8 mouse cellular contexts compared by ENCODE assay signal in the genomic region with DNA sequence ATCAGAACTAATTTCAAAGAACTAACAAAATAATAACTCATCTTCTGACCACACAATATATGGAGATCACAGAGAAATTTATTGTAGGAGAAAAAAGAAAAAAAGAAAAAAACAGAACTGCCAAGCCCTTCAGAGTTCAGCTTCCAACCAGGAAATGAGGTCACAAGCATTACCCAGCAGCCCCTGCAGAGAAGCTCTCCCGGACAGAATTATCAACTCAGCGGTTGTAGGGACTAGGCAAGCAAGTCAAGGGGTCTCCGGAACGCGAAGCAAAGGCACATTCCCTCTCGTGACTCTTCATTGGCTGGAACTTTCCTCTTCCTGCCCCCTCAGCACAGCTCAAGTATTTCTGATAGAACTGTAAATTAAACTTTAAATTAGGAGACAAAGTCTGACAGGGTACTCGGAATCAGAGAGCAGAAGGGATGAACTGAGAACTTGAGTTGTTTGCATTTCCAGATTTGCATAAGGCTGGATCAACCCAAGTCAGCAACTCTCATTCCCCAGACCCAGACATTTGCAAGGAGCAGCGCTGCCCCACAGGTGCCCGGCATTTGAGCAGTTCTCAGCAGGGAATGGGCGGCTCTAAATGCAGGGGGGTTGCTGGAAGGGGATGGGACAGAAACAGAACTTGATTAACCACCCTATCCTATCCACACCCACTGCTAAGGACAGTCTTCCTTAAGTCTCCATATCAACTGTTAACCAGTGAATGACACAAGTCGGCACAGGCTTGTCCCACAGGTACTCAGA. TPM values are rescaled to one million over a fixed set of nuclear protein-coding genes. Genes with fewer than 3 reads are reported as not detected.
DNase-seq lines count a peak whose midpoint lies in the region; ATAC-seq and TF ChIP-seq lines count a peak whose summit lies in the region.

No protein-coding gene starts in this region.

- no peak for TF ChIP-seq EP300 in lung, postnatal 0 days (IDR thresholded peaks at IDR 0.05)

- ATAC-seq in lung, postnatal 0 days: no peak
- no peak for ATAC-seq in forebrain, embryonic 12.5 days (ENCODE audit: low FRiP score)
- no peak for ATAC-seq in limb, embryonic 13.5 days (ENCODE audit: low FRiP score, low read depth)
- no peak for ATAC-seq in stomach, embryonic 16.5 days (ENCODE audit: insufficient read depth, low FRiP score)

- no peak for TF ChIP-seq CTCF in lung, postnatal 0 days (IDR thresholded peaks at IDR 0.05)

- H3K36me3 ChIP-seq in lung, postnatal 0 days (ENCODE audit: insufficient read depth, low read length): no peaks in the 10 kb centered on the region
- no peaks in the 10 kb centered on the region for H3K36me3 ChIP-seq in forebrain, embryonic 12.5 days (replicated peaks)
- no peaks in the 10 kb centered on the region for H3K36me3 ChIP-seq in limb, embryonic 13.5 days
- H3K36me3 ChIP-seq in stomach, embryonic 16.5 days (ENCODE audit: control insufficient read depth, insufficient read depth, low read length): no peaks in the 10 kb centered on the region

- no peak for DNase-seq in lung, postnatal 0 days (ENCODE audit: low spot score)
- DNase-seq in lung, postnatal 4 days: no peak
- no peak for DNase-seq in urinary bladder, postnatal 36 days (ENCODE audit: low spot score in 2 of 2)
- DNase-seq in thymus, postnatal 0 days (ENCODE audit: low spot score): no peak
- no peak for DNase-seq in urinary bladder, adult 2 months (ENCODE audit: low spot score)

- H3K9me3 ChIP-seq in lung, postnatal 0 days (ENCODE audit: low read length): no peaks in the 10 kb centered on the region
- H3K9me3 ChIP-seq in forebrain, embryonic 12.5 days: no peaks in the 10 kb centered on the region
- no peaks in the 10 kb centered on the region for H3K9me3 ChIP-seq in limb, embryonic 13.5 days
- H3K9me3 ChIP-seq in stomach, embryonic 16.5 days (replicated peaks; ENCODE audit: control insufficient read depth, low read length): no peaks in the 10 kb centered on the region

- 0 out of 2 replicates have a peak overlapping the region, but pooled peaks have one; percentile 59 for H3K4me2 ChIP-seq in lung, postnatal 0 days (replicated peaks; ENCODE audit: low read depth, low read length)
- H3K4me2 ChIP-seq in forebrain, embryonic 12.5 days: peak overlapping the region; percentile 90
- H3K4me2 ChIP-seq in limb, embryonic 13.5 days (replicated peaks): peak overlapping the region; percentile 70
- H3K4me2 ChIP-seq in stomach, embryonic 16.5 days (ENCODE audit: low read depth, low read length): peak overlapping the region; percentile 77

- 0 out of 2 replicates have a peak, but pooled peaks cover 11% of the 10 kb centered on the region for H3K27me3 ChIP-seq in lung, postnatal 0 days (replicated peaks; ENCODE audit: insufficient read depth, low read length)
- H3K27me3 ChIP-seq in forebrain, embryonic 12.5 days: peaks cover 70% of the 10 kb centered on the region
- peaks cover 95% of the 10 kb centered on the region for H3K27me3 ChIP-seq in limb, embryonic 13.5 days
- peaks cover 13% of the 10 kb centered on the region for H3K27me3 ChIP-seq in stomach, embryonic 16.5 days (ENCODE audit: control insufficient read depth, insufficient read depth, low read length)

- no peak overlapping the region for H3K9ac ChIP-seq in lung, postnatal 0 days (replicated peaks; ENCODE audit: low read depth)
- H3K9ac ChIP-seq in forebrain, embryonic 12.5 days: no peak overlapping the region
- no peak overlapping the region for H3K9ac ChIP-seq in limb, embryonic 13.5 days
- peak overlapping the region; percentile 72; the same call in 1 of the 2 replicates for H3K9ac ChIP-seq in stomach, embryonic 16.5 days (ENCODE audit: low read length)

- no peaks in the 10 kb centered on the region for H3K4me1 ChIP-seq in lung, postnatal 0 days (ENCODE audit: insufficient read depth, low read depth, low read length)
- peaks cover 19% of the 10 kb centered on the region for H3K4me1 ChIP-seq in forebrain, embryonic 12.5 days
- H3K4me1 ChIP-seq in limb, embryonic 13.5 days: peaks cover 10% of the 10 kb centered on the region
- peaks cover 8% of the 10 kb centered on the region for H3K4me1 ChIP-seq in stomach, embryonic 16.5 days (ENCODE audit: control insufficient read depth, insufficient read depth, low read length)

- no peak overlapping the region for H3K27ac ChIP-seq in lung, postnatal 0 days (ENCODE audit: low read length)
- no peak overlapping the region for H3K27ac ChIP-seq in forebrain, embryonic 12.5 days
- H3K27ac ChIP-seq in limb, embryonic 13.5 days: no peak overlapping the region
- peak overlapping the region; percentile 70 for H3K27ac ChIP-seq in stomach, embryonic 16.5 days (ENCODE audit: low read length)

- H3K4me3 ChIP-seq in lung, postnatal 0 days (ENCODE audit: low read depth, low read length): no peak overlapping the region
- peak overlapping the region; percentile 48; the same call in 1 of the 2 replicates for H3K4me3 ChIP-seq in forebrain, embryonic 12.5 days (replicated peaks)
- no peak overlapping the region for H3K4me3 ChIP-seq in limb, embryonic 13.5 days
- peak overlapping the region; percentile 45 for H3K4me3 ChIP-seq in stomach, embryonic 16.5 days (replicated peaks; ENCODE audit: low read length)

- WGBS in lung, postnatal 0 days: 10% methylated on average over 11 of the region's 11 CpGs
- 8% methylated on average over 11 of the region's 11 CpGs for WGBS in forebrain, embryonic 12.5 days
- WGBS in limb, embryonic 13.5 days: 5% methylated on average over 11 of the region's 11 CpGs
- WGBS in stomach, embryonic 16.5 days: 11% methylated on average over 11 of the region's 11 CpGs

RNA-seq across cellular contexts. Expression of a gene that starts 8.3 kb away (rescaled TPM):
- 0.42 and 0.82 TPM in 2 replicates for polyA plus RNA-seq in lung, postnatal 0 days (2015; fragmentation: Nextera tagmentation; extraction: Ambion mirVana)
- polyA plus RNA-seq in forebrain, embryonic 12.5 days (2016; fragmentation: Nextera tagmentation; extraction: Ambion mirVana): 4.0 and 4.5 TPM in 2 replicates
- polyA plus RNA-seq in limb, embryonic 13.5 days (2015; fragmentation: Nextera tagmentation; extraction: Ambion mirVana): 13.3 and 15.8 TPM in 2 replicates
- polyA plus RNA-seq in stomach, embryonic 16.5 days (2015; fragmentation: Nextera tagmentation; extraction: Ambion mirVana): 3.2 and 4.0 TPM in 2 replicates
- 0.45 and 0.65 TPM in 2 replicates for polyA plus RNA-seq in thymus, postnatal 0 days (2015; fragmentation: Nextera tagmentation; extraction: Ambion mirVana)
- polyA plus RNA-seq in urinary bladder, adult 2 months (2012; rRNA removed): 1.9 and 2.6 TPM in 2 replicates

RNA-seq across cellular contexts. Expression of a gene that starts 10.7 kb away (rescaled TPM):
- polyA plus RNA-seq in lung, postnatal 0 days (2015; fragmentation: Nextera tagmentation; extraction: Ambion mirVana): not detected in 2 replicates
- polyA plus RNA-seq in forebrain, embryonic 12.5 days (2016; fragmentation: Nextera tagmentation; extraction: Ambion mirVana): not detected in 2 replicates
- 0.25 and 0.31 TPM in 2 replicates for polyA plus RNA-seq in limb, embryonic 13.5 days (2015; fragmentation: Nextera tagmentation; extraction: Ambion mirVana)
- polyA plus RNA-seq in stomach, embryonic 16.5 days (2015; fragmentation: Nextera tagmentation; extraction: Ambion mirVana): 0.32 and 0.43 TPM in 2 replicates
- 0.63 and 0.78 TPM in 2 replicates for polyA plus RNA-seq in thymus, postnatal 0 days (2015; fragmentation: Nextera tagmentation; extraction: Ambion mirVana)
- 0.04 and 0.14 TPM in 2 replicates for polyA plus RNA-seq in urinary bladder, adult 2 months (2012; rRNA removed)

RNA-seq across cellular contexts. Expression of a gene that starts 33.9 kb away (rescaled TPM):
- not detected in 2 replicates for polyA plus RNA-seq in lung, postnatal 0 days (2015; fragmentation: Nextera tagmentation; extraction: Ambion mirVana)
- polyA plus RNA-seq in forebrain, embryonic 12.5 days (2016; fragmentation: Nextera tagmentation; extraction: Ambion mirVana): not detected in 2 replicates
- polyA plus RNA-seq in limb, embryonic 13.5 days (2015; fragmentation: Nextera tagmentation; extraction: Ambion mirVana): not detected in 2 replicates
- not detected in 2 replicates for polyA plus RNA-seq in stomach, embryonic 16.5 days (2015; fragmentation: Nextera tagmentation; extraction: Ambion mirVana)
- polyA plus RNA-seq in thymus, postnatal 0 days (2015; fragmentation: Nextera tagmentation; extraction: Ambion mirVana): 0.51 and 0.74 TPM in 2 replicates
- 0.04 TPM in 1 of 2 replicates, not detected in the other for polyA plus RNA-seq in urinary bladder, adult 2 months (2012; rRNA removed)

RNA-seq across cellular contexts. Expression of a gene that starts 40.9 kb away (rescaled TPM):
- not detected in 2 replicates for polyA plus RNA-seq in lung, postnatal 0 days (2015; fragmentation: Nextera tagmentation; extraction: Ambion mirVana)
- not detected in 2 replicates for polyA plus RNA-seq in forebrain, embryonic 12.5 days (2016; fragmentation: Nextera tagmentation; extraction: Ambion mirVana)
- polyA plus RNA-seq in limb, embryonic 13.5 days (2015; fragmentation: Nextera tagmentation; extraction: Ambion mirVana): 0.47 and 0.57 TPM in 2 replicates
- 0.05 TPM in 1 of 2 replicates, not detected in the other for polyA plus RNA-seq in stomach, embryonic 16.5 days (2015; fragmentation: Nextera tagmentation; extraction: Ambion mirVana)
- polyA plus RNA-seq in thymus, postnatal 0 days (2015; fragmentation: Nextera tagmentation; extraction: Ambion mirVana): 0.12 and 0.21 TPM in 2 replicates
- polyA plus RNA-seq in urinary bladder, adult 2 months (2012; rRNA removed): not detected in 2 replicates

RNA-seq across cellular contexts. Expression of a gene that starts 56.7 kb away (rescaled TPM):
- polyA plus RNA-seq in lung, postnatal 0 days (2015; fragmentation: Nextera tagmentation; extraction: Ambion mirVana): not detected in 2 replicates
- 0.19 and 0.41 TPM in 2 replicates for polyA plus RNA-seq in forebrain, embryonic 12.5 days (2016; fragmentation: Nextera tagmentation; extraction: Ambion mirVana)
- not detected in 2 replicates for polyA plus RNA-seq in limb, embryonic 13.5 days (2015; fragmentation: Nextera tagmentation; extraction: Ambion mirVana)
- not detected in 2 replicates for polyA plus RNA-seq in stomach, embryonic 16.5 days (2015; fragmentation: Nextera tagmentation; extraction: Ambion mirVana)
- 0.42 and 0.60 TPM in 2 replicates for polyA plus RNA-seq in thymus, postnatal 0 days (2015; fragmentation: Nextera tagmentation; extraction: Ambion mirVana)
- not detected in 2 replicates for polyA plus RNA-seq in urinary bladder, adult 2 months (2012; rRNA removed)

Comparison
In these comparisons a context has a peak if more than half of its experiments do, and no peak if none do; other contexts are left out.
1. H3K4me3 ChIP-seq: peak in forebrain, embryonic 12.5 days (single experiment) and stomach, embryonic 16.5 days (single experiment); none in lung, postnatal 0 days (single experiment) and limb, embryonic 13.5 days (single experiment).
2. Peak in every context shown above with its lines, with median percentiles within 50 percentile points of each other: H3K4me2 ChIP-seq.